Mouse (Mus musculus) erythroblast, embryonic 14.5 days (primary cell): ENCODE data around the gene Ints13. TPM values are rescaled to one million over a fixed set of nuclear protein-coding genes. Genes with fewer than 3 reads are reported as not detected.

Source experiments
- H3K27me3 ChIP-seq: 2 replicates; pipeline ENCODE4 v1.6.1; 2012; ENCODE audit warnings: inconsistent platforms; ENCODE audit not compliant: control insufficient read depth
- H3K36me3 ChIP-seq: 2 replicates; pipeline ENCODE4 v1.6.1; 2012; ENCODE audit warnings: mild to moderate bottlenecking, inconsistent platforms; ENCODE audit not compliant: control insufficient read depth
- H3K4me1 ChIP-seq: 2 replicates; pipeline ENCODE4 v1.6.1; 2012; ENCODE audit warnings: inconsistent platforms; ENCODE audit not compliant: control insufficient read depth
- H3K4me3 ChIP-seq: replicated peaks from 2 replicates; pipeline ENCODE3; 2012; ENCODE audit warnings: moderate library complexity, mild to moderate bottlenecking, inconsistent platforms
- H3K9me3 ChIP-seq: 2 replicates; pipeline ENCODE4 v1.6.1; 2012; ENCODE audit warnings: low read length, inconsistent platforms, mixed read lengths; ENCODE audit not compliant: control insufficient read depth
- GATA1 ChIP-seq: IDR thresholded peaks from 2 replicates; pipeline ENCODE4 v1.6.1; 2012; ENCODE audit warnings: low read length, inconsistent platforms, mixed read lengths
- TAL1 ChIP-seq: IDR thresholded peaks from 3 replicates; pipeline ENCODE4 v1.6.1; 2012; ENCODE audit warnings: low read length, inconsistent platforms, mixed read lengths
- polyA plus RNA-seq: library from polyadenylated mRNA; stranded (reverse); fragments of >175 nt; gene quantifications from 2 replicates; pipeline ENCODE4 v1.2.3, GENCODE M21; 2012

The Ints13 gene
- polyA plus RNA-seq, 1 experiment = 4.0 TPM

DNA sequence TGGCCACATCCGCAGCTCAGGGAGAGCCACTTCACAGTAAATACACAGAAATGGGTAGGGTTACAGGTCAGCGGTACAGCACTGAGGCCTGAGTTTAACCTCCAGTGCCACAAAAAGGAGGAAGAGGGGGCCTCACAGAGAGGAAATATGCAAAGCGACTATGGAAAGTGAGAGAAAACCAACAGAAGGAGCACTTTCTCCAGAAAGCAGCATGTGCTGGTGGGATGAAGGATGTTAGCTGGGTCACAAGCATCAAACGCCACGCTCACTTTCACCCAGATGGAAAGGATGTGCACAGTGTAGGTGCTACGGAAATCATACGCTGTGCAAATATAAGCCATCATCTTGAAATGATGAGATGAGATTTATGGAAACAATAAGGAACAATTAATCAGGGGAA is 47.3 kb downstream of the Ints13 start:
- no peak for TF ChIP-seq GATA1
- no peaks in the 10 kb centered on the region for H3K36me3 ChIP-seq
- no peaks in the 10 kb centered on the region for H3K4me1 ChIP-seq
- peaks cover 7% of the 10 kb centered on the region; the same call in 1 of the 2 replicates for H3K27me3 ChIP-seq
- H3K4me3 ChIP-seq = no peak overlapping the region
- no peaks in the 10 kb centered on the region for H3K9me3 ChIP-seq

DNA sequence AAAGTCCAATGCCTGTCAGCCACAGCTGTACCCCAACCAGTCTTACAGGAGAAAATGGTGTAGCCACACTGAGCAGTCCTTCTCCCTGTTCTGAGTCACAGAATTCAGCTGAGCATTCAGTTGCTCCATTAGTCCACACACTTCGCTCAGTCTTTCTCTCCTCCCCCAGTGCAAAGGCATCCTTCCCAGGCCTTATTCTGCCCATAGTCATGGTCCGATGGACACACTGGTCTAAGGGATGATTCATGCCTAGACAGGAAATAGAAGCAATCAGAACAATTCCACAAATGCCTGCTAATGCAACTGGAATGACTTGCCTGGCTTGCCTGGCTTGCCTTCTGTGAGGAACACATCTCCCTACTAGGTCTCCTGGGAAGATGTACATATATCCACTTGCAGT is 50.1 kb downstream of the Ints13 start:
- H3K36me3 ChIP-seq = no peaks in the 10 kb centered on the region
- H3K4me1 ChIP-seq = no peaks in the 10 kb centered on the region
- TF ChIP-seq GATA1 (no peak), TAL1 (no peak)
- no peaks in the 10 kb centered on the region for H3K9me3 ChIP-seq
- no peak overlapping the region for H3K4me3 ChIP-seq
- peaks cover 7% of the 10 kb centered on the region; the same call in 1 of the 2 replicates for H3K27me3 ChIP-seq

DNA sequence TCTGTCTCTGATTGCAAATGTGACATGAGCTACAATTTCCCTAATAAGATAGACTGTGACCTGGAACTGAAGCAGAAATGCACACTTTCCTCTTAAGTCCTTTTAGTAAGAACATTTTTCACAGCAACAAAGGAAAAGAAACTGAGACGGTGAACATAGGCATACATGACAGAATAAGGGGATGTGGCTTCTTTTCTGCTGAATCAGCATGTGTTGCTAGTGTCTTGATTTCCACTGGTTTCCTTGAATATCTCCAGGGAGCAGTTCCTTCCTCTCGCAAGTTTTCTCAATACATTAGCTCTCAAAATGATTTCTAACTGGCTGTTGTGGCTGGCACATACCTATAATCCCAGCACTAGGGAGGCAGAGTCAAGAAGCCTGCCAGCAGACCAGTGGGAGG is 52.1 kb downstream of the Ints13 start:
- TF ChIP-seq TAL1 (no peak), GATA1 (no peak)
- no peaks in the 10 kb centered on the region for H3K9me3 ChIP-seq
- no peak overlapping the region for H3K4me3 ChIP-seq
- H3K36me3 ChIP-seq = no peaks in the 10 kb centered on the region
- H3K27me3 ChIP-seq = peaks cover 4% of the 10 kb centered on the region; the same call in 1 of the 2 replicates
- H3K4me1 ChIP-seq = no peaks in the 10 kb centered on the region

GRCm38 (mm10) chr6:146521456-146522245 is 56.0 kb downstream of the Ints13 start:
- Histone ChIP-seq H3K4me3 (no peak overlapping the region), H3K9me3 (no peaks in the 10 kb centered on the region), H3K4me1 (no peaks in the 10 kb centered on the region), H3K36me3 (no peaks in the 10 kb centered on the region), H3K27me3 (no peaks in the 10 kb centered on the region)
- no peak for TF ChIP-seq GATA1
- no peak for TF ChIP-seq TAL1

DNA sequence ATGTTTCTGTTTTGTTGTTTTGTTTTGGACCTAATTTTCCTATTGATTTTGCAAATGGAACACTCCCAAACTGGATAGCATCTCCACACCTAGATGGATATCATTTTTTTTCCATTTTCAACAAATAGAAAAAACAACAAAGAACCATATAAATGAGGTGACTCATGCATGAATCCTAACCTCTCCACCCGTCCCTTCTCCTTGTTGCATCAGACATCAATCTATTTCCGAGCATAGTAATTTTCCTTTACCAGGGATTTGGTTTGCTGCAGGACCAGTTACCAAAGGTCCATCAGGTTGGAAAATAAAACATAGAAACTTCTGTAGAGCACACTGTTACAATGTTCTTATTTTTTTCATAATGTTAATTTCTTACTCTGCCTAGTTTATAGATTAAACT is 58.6 kb downstream of the Ints13 start:
- Histone ChIP-seq H3K27me3 (no peaks in the 10 kb centered on the region), H3K36me3 (no peaks in the 10 kb centered on the region), H3K4me1 (no peaks in the 10 kb centered on the region), H3K4me3 (no peak overlapping the region), H3K9me3 (no peaks in the 10 kb centered on the region)
- TF ChIP-seq GATA1 (no peak), TAL1 (no peak)

GRCm38 (mm10) chr6:146515936-146516335 is 61.7 kb downstream of the Ints13 start:
- H3K27me3 ChIP-seq = no peaks in the 10 kb centered on the region
- no peaks in the 10 kb centered on the region for H3K9me3 ChIP-seq
- H3K4me3 ChIP-seq = no peak overlapping the region
- peaks cover 6% of the 10 kb centered on the region for H3K4me1 ChIP-seq
- H3K36me3 ChIP-seq = no peaks in the 10 kb centered on the region
- TF ChIP-seq TAL1 (no peak), GATA1 (no peak)

DNA sequence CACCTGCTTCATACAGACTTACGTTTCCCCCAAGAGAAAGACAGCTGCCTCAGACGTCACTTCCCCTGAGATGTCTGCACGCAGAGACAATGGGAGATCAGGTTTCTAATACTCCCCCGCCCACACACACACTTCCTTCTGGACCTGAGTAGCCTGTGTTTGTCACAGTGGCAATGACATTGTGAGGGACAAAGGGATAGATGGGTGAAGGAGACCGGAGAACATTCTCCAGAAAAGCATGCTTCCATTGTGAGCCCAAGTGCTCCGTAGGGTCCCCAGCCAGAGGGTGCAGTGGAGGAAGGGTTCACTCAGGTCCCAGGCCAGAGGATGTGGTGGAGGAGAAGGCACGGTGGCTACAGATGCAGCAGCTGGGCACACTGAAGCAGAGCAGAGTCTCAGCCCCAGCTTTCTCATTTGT is 63.1 kb downstream of the Ints13 start:
- H3K36me3 ChIP-seq = no peaks in the 10 kb centered on the region
- H3K4me1 ChIP-seq = peaks cover 20% of the 10 kb centered on the region
- H3K4me3 ChIP-seq = no peak overlapping the region
- H3K9me3 ChIP-seq = no peaks in the 10 kb centered on the region
- no peak for TF ChIP-seq TAL1
- TF ChIP-seq GATA1 = no peak
- H3K27me3 ChIP-seq = no peaks in the 10 kb centered on the region

DNA sequence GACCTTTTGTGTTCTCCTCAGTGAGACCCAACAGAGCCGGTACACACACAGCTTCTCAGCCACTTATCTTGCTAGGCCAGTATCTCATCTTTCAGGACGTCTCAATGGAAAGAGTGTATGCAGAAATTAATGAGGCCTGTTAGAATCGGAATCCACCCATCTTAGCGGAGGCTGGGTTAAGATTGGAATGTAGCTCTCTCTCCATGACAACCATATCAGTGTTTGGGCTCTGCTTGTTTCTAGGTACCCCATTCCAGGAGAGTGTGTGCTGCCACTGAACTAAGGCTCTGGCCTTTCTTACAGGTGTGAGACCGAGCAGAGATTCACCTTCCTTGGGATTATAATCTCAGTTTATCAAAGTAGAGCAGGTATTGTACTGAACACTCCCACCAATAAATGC is 63.7 kb downstream of the Ints13 start:
- Histone ChIP-seq H3K36me3 (no peaks in the 10 kb centered on the region), H3K9me3 (no peaks in the 10 kb centered on the region), H3K27me3 (no peaks in the 10 kb centered on the region), H3K4me3 (no peak overlapping the region), H3K4me1 (peaks cover 27% of the 10 kb centered on the region)
- TF ChIP-seq TAL1 (no peak), GATA1 (no peak)

DNA sequence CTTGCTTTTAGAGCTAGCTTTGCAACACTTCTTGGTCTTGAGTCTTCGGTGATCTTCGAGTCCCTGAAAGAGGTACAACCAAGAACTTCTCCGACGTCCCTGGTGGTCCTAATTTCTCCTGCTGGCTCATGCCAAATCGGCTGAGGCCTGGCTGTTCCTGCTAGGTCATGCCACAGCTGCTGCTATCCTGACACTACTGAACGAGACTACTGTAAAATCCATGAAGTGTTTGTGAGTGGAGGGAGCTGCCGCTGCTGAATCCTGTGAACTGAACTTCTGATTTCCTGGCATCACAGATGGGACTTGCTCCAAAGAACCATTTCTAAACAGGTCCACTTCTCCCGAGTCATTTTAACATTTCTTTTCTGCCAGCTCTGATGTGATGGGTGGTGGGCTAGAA is 64.3 kb downstream of the Ints13 start:
- Histone ChIP-seq H3K9me3 (no peaks in the 10 kb centered on the region), H3K27me3 (no peaks in the 10 kb centered on the region), H3K36me3 (no peaks in the 10 kb centered on the region), H3K4me3 (no peak overlapping the region), H3K4me1 (peaks cover 29% of the 10 kb centered on the region)
- no peak for TF ChIP-seq GATA1
- TF ChIP-seq TAL1 = no peak

DNA sequence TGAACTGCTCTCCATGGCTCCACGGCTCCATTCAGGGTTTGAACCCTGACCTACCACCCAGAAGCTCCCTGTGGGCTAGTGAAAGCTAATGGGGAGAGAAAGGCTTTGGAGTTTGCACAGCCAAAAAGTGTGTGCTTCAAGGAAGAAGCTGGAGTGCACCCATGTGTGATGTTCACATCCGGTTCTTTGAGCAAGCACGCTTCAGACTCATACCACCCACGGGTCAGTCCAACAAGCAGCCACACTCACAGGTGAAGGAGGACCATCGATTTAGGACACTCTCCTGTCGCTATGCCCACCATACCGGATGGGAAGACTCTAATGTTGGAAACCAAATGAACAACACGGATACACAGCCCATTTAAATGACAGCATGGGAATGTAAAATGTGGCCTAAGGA is 66.1 kb downstream of the Ints13 start:
- H3K4me1 ChIP-seq = peaks cover 42% of the 10 kb centered on the region
- TF ChIP-seq GATA1 = no peak
- no peak for TF ChIP-seq TAL1
- H3K27me3 ChIP-seq = no peaks in the 10 kb centered on the region
- no peak overlapping the region for H3K4me3 ChIP-seq
- no peaks in the 10 kb centered on the region for H3K9me3 ChIP-seq
- H3K36me3 ChIP-seq = no peaks in the 10 kb centered on the region
